Mouse (Mus musculus) spleen, adult 18-20 months (tissue): ENCODE results near the gene Rps18.
A peak's percentile ranks its signal among the peaks of the same experiment; 100 is the strongest.
"Not testable (repeated sequence)": the region's sequence is repeated elsewhere in the genome, so short reads cannot be mapped to it uniquely, and the experiment has no call there.

Experiments used
- DNase-seq, 2 experiments: peaks; one replicate each; pipeline ENCODE4 v3.0.0; 2022; ENCODE audit warnings: mixed read lengths in 2 of 2

Gene Rps18

GRCm38 (mm10) chr17:33955555-33956214 is at the start of gene Rps18, which contains the start of gene Vps52:
Rps18 (minus strand) TSS chr17:33956001.
Vps52 (plus strand) TSS chr17:33955812.
- DNase-seq: peak; percentile 89 to 96

DNA sequence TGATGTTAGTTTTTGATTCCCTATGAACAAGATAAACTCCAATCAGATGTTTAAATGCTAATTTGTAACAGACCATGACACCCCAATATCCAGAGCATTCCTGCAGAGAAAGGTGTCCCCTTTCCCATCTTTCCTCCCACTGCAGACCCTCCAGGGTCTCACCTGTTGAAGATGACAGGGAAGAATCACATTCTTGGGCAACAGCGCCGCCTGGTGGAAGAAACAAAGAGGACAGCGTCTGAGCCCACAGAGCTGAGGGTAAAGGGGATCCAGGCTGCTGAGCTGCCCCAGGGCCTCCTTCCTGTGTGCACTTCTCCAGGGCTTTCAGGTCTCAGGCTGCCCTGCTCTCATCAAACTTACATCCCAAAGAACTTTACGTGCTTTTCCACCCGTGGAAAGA is 47.6 kb upstream of the Rps18 start:
- peak; percentile 36 to 64 for DNase-seq

- DNase-seq: not testable (repeated sequence)
Observed at GRCm38 (mm10) chr17:34000796-34001195, 45.0 kb upstream of the Rps18 start.

DNA sequence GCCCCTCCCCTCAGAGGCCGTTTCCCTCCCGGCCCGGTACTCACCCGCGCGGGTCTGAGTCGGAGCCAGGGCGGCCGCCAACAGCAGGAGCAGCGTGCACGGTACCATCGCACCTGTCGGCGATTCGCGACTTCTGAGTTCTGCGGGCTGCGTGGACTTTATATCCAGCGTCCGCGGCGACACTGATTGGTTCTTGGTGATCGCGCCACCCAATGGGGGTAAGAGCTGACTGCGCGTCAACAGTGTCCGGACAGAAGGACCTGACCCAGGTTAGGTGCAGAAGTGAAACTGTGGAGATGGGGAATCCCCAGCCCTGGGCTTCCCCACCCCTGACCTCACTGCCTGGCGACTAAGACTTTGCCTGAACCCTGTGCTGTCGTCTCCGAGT is 44.3 kb upstream of the Rps18 start, which contains the start of gene H2-K1:
Gene H2-K1 (minus strand): TSS at position 198 of the 388 bp plus-strand sequence.
- peak; percentile 95 for DNase-seq

DNA sequence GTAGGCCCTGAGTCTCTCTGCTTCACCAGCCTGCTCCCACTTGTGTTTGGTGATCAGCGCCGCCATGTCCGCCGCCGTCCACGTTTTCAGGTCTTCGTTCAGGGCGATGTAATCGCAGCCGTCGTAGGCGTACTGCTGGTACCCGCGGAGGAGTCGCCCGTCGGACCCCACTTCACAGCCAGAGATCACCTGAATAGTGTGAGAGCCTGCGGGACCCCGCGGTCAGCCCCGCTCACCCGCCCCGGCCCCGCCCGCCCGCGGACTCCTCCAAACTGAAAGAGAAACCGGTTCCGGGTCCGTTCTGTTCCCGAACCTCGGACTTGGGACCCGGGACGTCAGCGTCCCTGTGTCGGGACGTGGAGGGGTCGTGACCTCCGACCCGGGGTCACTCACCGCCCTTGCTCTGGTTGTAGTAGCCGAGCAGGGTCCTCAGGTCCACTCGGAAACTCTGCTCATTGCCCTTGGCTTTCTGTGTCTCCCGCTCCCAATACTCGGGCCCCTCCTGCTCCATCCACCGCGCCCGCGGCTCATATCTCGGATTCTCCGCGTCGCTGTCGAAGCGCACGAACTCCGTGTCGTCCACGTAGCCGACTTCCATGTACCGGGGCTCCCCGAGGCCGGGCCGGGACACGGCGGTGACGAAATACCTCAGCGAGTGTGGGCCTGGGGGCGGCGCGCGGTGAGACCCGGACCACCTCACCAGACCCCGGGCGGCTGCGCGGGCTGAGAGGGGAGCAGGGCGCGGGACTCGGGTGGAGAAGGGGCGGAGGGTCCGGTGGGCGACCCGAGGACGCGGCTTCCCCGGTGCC is 43.7 kb upstream of the Rps18 start:
- peak; percentile 18 to 37 for DNase-seq

DNA sequence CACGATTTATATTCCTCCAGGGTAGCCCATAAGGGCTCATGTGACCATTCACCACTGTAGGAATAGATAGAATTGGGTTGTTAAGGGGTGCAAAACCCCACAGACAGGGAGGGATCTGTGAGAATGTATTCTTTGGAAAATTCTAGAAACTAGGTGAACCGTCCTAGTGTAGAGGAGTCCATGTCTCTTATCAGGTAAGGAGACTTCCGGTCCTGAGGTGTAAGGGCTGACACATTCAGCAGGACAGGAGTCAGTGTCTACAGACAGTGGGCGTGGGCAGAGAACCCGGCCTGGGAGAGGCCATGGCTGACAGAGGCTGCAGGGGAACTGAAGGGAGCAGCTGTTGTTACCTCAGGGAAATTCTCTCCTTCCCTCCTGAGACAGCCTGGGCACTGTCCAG is 42.9 kb upstream of the Rps18 start:
- DNase-seq: peak; percentile 19 to 22

DNA sequence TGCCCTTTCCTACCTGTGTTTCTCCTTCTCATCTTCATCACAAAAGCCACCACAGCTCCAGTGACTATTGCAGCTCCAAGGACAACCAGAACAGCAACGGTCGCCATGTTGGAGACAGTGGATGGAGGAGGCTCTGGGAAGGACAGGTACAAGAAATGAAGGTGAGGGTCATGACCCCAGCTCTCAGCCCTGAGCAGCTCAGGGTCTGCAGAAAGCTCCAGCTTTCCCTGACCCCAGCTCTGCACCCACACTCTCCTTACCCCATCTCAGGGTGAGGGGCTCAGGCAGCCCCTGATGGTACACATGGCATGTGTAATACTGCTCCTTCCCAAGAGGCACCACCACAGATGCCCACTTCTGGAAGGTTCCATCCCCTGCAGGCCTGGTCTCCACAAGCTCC is 41.2 kb upstream of the Rps18 start:
- DNase-seq: not testable (repeated sequence)

GRCm38 (mm10) chr17:33995651-33996050 is 39.9 kb upstream of the Rps18 start:
- DNase-seq: no peak

- no peak for DNase-seq
Observed at GRCm38 (mm10) chr17:33994959-33995358, 39.2 kb upstream of the Rps18 start.

DNA sequence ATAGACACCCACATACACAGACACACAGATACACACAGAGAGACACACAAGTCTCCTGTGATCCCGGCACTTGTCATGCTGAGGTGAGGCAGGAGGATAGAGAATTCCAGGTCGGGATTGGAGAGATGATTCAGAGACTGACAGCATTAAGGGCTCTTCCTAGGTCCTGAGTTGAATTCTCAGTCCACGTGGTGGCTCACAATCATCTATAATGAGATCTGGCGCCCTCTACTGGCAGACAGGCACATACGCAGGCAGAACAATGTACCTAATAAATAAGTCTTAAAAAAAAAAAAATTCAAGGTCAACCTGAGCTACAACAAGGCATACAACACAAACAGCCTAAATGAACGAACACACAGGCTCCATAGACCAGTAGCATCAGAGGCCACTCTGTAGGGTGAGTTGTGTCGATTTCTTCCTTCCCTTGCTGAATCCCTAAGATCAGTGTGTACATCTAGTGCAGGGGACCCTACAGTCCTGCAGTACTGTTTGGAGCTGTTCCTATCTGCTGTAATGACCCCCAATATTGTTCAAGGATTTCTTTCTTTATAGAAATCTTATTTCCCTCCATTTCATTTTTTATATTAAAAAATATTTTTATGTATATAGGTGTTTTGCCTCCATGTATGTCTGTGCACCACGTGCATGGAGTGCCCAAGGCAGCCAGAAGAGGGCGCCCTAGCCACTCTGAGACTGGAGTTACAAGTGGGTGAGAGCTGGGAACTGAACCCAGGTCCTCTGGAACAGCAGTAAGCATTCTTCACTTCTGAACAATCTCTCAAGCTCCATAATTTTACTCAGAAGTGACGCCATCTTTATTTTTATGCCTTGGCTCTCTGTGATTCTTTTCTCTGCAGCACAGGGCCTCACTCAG is 36.2 kb upstream of the Rps18 start:
- DNase-seq: peak in 1 of 2 experiments; percentile 67

DNA sequence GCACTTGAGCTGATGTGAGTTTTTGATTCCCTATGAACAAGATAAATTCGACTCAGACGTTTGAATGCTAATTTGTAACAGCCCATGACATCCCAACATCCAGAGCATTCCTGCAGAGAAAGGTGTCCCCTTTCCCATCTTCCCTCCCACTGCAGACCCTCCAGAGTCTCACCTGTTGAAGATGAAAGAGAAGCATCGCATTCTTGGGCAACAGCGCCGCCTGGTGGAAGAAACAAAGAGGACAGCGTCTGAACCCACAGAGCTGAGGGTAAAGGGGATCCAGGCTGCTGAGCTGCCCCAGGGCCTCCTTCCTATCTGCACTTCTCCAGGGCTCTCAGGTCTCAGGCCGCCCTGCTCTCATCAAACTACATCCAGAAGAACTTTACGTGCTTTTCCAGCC is 26.3 kb upstream of the Rps18 start:
- peak; percentile 57 to 76 for DNase-seq

- peak; percentile 79 for DNase-seq
Observed at GRCm38 (mm10) chr17:33981192-33981909, 25.6 kb upstream of the Rps18 start.

- DNase-seq: no peak
Observed at GRCm38 (mm10) chr17:33980181-33981035, 24.6 kb upstream of the Rps18 start.

DNA sequence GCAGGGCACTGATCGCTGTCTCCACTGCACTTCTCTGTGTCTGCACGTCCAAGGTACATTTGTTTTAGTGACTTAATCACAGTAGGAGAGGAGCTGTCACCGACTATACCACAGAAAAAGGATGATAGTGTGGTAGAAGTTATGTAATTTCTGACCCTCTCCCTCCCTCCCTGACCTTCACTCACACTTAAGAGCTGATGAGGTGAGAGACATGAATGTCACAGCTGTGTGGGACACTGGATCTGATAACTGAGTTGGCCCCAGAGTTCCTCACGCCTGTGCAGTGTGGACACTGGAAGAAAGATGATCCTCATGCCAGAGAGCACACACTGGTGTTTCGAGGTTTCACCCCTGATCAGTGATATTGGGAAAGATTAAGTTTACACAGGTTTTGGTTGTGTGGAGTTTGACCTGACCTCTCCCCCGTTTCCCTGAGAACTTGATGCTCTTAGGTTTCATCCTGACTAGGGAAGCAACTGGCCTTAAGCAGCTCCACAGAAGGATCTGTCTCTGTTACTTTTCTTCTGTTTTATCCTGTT is 23.8 kb upstream of the Rps18 start:
- DNase-seq: no peak

- peak; percentile 79 to 83 for DNase-seq
Observed at GRCm38 (mm10) chr17:33978631-33979031, 22.8 kb upstream of the Rps18 start.

- DNase-seq: no peak
Observed at GRCm38 (mm10) chr17:33977861-33978557, 22.2 kb upstream of the Rps18 start.

DNA sequence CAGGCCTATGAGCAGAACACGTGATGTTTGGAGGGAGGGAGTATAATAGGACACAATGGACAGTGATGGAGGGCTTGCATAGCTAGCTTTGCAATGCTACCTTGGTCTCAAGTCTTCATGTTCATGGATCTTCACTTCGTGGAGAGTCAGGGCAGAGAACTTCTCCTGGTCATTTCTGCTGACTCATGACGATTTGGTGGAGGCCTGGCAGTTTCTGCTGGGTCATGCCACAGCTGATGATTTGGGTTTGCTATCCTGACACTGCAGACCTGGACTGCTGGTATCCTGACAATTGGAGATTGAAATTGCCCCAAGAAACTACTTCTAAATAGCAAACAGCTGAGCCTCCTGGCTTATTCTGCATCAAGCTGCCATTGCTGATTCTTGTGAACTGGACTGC is 17.8 kb upstream of the Rps18 start:
- no peak for DNase-seq

DNA sequence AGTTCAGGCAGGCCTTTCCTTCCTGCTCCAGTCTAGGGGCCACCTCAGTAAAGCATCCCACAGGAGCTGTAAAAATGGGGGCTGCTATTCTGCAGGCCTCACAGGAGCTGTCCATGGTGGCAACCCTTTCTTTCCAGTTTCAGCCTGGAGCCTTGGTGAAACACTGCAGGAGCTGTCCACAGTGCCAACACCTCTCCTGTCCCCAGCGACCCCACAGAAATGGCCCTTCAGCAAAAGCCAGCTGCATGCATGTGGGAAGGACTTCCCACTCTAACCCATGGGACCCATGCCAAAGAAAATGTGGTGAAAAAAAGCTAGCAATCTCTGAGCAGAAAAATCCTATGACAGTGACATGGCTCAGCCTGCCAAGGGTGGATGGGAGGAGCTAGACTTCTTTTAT is 16.9 kb upstream of the Rps18 start:
- no peak for DNase-seq

DNA sequence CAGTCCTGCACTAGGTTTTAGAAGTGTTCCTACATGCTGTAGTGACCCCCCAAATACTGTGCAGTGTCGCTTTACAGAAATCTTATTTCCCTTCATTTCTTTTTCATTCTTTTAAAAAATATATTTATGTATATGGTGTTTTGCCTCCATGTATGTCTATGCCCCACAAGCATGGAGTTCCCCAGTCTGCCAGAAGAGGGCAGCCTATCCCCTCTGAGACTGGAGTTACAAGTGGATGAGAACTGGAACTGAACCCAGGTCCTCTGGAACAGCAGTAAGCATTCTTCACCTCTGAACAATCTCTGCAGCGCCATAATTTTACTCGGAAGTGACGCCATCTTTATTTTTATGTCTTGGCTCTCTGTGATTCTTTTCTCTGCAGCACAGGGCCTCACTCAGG is 13.6 kb upstream of the Rps18 start:
- DNase-seq: no peak

- peak in 1 of 2 experiments; percentile 37 for DNase-seq
Observed at GRCm38 (mm10) chr17:33968927-33969326, 13.1 kb upstream of the Rps18 start.
